Mouse (Mus musculus) CD4-positive, CD25-positive, alpha-beta regulatory T cell, adult 4 months (primary cell): Measurements from ENCODE around the gene Loxl3. TPM values are rescaled to one million over a fixed set of nuclear protein-coding genes. Genes with fewer than 3 reads are reported as not detected.
A peak's percentile ranks its signal among the peaks of the same experiment; 100 is the strongest.

Source experiments
- ATAC-seq: one replicate; pipeline ENCODE4 v1.8.0; 2017
- polyA plus RNA-seq, 2 experiments: library from polyadenylated mRNA; unstranded; fragments of 100-300 nt; shearing (Covaris generic); gene quantifications; one replicate each; pipeline ENCODE4 v1.2.1; 2017

Gene Loxl3
- polyA plus RNA-seq, 2 experiments from 2014 or later = 1.8 TPM; not detected in 1

DNA sequence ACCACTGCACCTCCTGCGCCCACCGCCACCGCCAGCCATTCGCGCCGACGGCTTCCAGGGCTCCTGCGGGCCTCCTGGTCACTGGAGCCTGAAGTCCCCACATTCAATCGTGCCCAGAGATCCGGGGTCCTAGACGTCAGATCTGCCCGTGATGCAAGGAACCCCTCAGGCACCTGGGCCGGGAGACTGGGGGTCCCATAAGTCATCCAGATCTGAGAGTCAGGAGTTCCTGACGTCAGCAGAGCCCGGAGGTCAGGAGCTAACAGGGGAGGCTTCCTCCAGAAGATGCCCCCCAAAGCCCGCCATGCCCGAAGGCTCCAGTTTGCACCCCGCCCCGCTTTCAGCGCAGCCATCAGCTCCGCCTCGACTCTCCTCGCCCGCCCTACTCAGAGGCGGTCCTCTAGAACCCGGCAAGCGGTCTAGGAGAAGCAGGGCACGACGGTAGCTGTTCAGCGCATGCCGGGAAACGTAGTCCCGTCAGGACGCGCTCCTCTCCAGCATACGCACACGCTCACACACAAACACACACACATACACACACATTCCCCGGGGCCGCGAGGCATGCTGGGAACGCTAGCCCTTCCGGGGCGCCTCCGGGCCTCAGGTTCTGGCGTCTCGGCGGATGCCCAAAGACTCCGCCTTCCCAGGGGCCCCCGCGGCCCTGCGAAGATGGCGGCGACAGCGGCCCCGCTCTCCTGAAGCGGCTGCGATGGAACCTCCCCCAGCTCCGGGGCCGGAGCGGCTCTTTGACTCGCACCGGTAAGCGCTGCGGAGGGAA, 20.3 kb downstream of the Loxl3 start, which contains the start of gene Aup1:
TSS of gene Aup1 (plus strand) at position 448 of the 778 bp plus-strand sequence.
- ATAC-seq = peak; percentile 92

DNA sequence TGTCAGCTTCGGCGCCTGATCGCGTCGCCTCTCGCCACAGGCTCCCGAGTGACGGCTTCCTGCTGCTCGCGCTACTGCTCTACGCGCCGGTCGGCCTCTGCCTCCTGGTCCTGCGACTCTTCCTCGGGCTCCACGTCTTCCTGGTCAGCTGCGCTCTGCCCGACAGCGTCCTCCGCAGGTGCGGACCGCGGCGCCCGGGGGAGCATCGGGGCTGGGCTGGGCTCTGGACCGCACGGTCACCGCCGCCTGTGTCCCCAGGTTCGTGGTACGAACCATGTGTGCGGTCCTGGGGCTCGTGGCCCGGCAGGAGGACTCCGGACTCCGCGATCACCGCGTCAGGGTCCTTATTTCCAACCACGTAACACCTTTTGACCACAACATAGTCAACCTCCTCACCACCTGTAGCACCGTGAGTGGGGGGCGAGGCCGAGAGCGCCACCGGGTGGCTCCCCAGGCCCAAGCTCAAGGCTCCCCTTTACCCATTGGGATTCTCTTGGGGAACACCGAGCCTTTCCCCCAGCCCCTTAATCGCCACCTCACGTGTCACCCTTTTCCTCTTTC, 21.0 kb downstream of the Loxl3 start, which contains the start of gene Htra2:
TSS of gene Htra2 (minus strand) at position 403 of the 561 bp plus-strand sequence.
- ATAC-seq = peak; percentile 30

DNA sequence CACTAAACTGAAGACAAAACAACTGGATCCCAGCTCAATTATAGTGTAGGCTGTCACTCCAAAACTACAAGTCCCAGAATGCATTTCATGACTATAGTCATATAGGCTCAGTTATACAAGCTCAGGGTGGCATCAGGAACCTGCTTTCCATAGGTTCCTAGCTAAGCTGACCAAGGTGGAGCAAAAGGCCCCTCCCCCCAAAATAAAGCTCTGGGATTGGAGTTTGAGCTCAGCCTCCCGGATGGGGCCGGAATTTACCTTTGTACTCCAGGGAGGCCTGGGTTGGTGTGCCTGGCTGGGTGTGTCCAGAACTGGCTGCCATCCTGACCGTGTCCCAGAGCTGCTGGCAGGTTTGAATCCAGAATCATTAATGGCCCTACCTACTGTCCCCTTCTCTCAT, 23.8 kb downstream of the Loxl3 start, which contains the start of gene Dqx1:
TSS of gene Dqx1 (plus strand) at position 55 of the 400 bp plus-strand sequence.
- no peak for ATAC-seq

DNA sequence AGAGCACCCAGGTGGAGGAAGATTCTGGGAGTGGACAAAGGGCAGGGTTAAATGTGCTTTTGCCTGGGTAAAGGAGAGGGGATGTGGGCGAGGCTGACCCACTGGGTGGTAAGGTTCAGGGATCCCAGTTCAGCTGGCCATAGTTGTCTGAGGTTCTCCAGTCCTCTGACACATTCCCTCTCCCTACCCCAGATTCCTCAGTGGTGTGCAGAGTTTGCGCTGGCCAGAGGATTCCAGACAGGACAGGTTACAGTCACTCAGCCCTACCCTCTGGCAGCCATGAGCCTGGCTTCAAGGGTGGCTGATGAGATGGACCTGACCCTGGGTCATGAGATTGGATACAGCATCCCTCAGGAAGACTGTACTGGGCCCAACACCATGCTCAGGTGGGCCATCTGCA, 24.8 kb downstream of the Loxl3 start:
- ATAC-seq = no peak

DNA sequence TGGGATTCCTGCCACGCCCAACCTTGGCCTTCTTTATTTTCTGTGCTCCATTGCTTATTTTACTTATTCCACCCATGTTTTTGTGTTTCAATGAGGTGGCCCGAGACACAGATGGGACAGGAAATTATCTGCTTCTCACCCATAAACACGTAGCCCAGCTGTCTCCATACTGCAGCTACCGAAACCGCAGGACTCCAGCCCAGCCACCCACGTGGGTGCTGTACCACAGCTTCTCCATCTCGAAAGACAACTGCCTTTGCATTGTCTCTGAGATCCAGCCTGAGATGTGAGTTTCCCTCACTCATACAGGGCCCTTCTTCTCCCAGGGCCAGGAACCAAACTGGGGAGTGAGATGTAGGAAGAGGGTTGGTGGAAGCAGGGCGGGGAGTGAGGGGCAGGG, 32.0 kb downstream of the Loxl3 start:
- peak; percentile 48 for ATAC-seq

DNA sequence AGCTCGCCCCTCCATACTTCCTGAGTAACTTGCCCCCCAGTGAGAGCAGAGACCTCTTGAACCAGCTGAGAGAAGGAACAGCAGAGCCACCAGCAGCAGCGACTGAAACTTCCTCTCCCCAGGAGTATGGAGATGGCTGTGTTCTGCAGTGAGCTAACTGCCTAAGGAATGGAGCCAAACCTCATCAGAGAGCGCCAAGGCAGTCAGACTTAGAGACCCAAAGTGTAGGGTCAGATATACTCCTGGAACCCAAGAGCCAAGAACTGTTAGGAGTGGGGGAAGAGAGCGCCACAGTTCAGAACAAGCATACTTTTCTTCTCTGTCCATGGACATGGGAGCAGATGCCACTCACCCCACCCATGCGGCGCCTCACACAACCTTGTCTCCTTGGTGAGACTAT, 32.5 kb downstream of the Loxl3 start:
- ATAC-seq = no peak

DNA sequence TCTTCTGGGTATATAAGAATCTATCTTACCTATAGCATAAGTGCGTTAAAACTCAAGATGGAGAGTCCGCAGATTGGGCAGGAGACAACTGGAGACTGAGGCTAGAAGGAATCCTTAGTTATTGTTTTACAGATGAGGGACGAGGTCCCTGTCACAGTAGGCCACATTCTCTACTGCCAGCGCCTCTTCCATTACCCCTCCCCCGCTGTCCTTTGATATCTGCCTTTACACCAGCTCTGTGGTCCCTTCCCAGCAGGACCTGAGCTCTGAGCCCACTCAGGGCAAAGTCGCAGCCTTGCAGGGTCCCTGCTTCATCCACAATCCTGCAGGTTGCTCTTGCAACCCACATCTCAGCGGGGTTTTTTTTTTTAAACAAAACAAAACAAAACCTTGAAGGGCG, 34.2 kb downstream of the Loxl3 start:
- no peak for ATAC-seq

DNA sequence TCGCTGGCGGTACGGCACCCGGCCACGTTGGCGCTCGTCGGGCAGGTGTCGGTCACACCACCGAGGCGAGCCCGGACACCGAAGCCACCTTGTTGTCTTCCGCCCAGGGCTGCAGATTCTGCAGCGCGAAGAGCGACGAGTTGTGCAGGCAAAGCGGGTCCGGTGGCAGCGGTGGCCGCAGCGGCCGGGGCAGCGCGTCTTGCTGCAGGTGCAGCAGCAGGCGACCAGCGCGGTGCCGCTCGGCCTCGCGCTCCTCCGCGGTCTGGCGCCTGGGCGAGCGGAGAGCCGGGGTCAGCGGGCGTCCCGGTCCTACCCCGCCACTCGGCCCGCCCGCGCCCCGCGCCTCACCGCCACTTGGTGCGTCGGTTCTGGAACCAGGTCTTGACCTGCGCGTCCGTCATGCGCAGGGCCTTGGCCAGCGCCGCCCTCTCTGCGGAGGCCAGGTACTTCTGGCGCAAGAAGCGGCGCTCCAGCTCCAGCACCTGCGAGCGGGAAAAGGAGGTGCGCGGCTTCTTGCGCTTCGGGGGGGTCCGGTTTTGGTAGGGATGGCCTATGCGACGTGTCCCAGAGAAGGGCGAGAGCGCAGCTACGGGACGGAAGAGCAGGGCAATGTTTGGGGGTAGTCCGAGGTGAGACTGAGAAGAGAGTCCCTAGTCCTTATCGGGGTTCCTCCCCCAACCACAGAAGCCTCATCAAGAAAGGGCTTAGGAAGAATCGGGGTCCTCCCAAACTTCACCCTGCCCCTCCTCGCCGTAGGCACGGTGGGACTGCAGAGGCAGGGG, 34.9 kb downstream of the Loxl3 start:
- ATAC-seq = no peak

DNA sequence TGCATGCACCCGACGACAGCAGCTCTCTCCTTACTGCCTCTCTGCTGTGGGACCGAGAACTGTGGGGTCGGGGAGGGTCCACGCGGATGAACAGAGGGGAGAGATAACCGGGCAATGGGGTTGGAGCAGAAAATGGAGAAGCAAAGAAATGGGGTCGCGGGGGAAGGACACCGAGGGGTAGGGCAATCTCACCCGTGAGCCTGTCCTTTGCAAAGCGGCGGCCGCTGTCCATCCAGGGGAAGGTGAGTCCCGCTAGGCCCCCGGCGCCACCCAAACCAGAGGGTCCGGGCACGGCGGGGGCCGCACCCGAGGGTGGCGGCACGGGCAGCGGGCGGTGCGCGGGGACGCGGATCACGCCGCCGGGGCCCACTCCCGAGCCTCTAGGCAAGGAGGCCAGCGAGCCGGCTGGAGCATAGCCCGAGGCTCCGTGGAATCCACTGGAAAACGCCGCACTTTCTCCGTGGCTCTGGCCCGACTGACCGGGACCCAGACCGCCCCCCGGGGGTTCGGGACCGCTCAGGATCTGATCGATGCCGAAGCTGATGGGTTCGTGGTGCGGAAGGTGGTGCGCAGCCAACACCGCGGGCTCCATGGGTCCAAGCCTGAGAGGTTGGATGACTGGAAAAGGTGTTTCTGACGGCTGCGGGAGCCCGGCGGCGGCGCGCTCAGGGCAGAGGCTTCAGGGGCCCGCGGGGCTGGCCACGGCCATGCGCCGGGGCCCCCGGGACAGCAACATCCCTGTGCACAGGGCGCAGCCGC, 35.7 kb downstream of the Loxl3 start:
- no peak for ATAC-seq

DNA sequence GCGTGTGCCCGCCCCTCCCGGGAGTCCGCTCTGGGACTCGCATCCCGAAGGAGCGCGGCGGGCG, 36.1 kb downstream of the Loxl3 start, which contains the start of gene Tlx2:
TSS of gene Tlx2 (minus strand) at position 47 of the 64 bp plus-strand sequence.
- ATAC-seq = no peak

DNA sequence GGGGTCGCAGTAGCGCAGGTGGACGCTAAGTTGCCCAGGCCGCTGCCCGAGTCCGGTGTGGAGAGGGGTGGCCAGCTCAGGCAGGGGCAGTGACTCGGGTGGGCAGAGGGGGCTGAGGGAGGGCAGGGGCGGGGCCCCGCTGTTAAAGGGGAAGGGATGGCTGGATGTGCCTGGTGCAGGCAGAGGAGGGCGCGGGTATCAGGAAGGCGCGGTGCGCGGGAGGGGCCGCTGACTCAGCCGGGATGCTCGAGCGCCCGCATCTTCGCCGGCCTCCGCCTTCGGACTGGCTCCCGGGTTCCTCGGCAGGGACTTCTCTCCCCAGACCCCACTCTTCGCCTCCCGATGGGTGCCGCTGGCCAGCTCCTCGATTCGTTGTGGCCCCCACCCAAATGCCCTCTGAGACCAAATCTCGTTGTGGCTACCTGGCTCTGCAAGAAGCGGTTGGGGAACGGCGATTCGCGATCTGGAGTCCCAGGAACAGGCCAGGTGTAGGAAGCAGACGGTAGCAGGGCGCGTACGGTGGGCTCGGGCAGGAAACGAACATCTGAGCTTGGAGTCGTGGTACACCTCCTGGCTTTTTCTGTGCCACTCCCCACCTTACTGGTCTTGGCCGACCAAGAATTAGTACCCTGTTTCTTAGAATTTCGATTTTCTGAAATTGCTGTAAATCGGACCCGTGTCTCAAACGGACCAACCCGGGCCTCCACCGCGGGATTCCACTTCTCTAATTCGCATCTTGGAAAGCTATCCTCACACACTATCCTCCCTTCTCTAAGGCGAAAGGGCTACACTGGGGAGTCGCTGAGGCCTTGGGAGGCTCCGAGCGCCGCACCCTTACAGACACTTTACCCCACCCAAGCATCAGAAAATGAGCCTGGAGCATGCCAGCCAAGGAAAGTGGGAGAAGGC, 36.6 kb downstream of the Loxl3 start:
- no peak for ATAC-seq

DNA sequence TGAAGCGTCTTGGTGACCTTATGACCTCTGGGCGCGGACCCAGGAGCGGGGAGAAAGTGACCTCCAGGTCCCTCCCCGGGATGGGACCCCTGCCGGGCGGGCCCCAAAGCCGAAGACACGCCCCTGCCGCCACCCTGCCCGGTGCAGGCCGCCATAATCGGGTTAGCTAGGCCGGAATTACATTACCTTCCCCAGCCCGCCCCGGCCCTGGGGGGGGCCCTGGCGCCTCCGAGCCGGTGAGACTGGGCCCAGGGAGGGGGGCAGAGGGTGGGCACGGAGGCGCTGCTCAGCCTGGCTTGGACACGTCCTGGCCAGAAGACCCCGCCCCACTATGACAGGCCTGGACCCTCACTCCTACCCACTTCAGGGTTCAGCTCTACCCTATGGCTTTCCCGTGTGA, 37.2 kb downstream of the Loxl3 start:
- ATAC-seq = no peak

DNA sequence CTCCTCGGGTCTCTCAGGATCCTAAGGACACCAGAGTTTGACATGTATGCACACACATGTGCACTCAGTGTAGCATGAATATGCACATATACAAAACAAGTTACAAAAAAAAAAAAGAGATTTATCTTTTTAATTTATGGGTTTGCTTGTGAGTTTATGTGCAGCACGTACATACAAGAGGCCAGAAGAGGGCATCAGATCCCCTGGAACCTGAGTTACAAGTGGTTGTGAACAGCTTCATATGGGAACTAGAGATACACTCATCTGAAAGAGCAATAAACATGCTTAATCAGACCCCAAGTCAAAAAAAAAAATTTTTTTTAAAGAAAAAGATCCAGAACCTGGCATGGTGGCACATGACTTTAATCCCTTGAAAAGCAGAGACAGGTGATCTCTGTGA, 41.0 kb downstream of the Loxl3 start:
- ATAC-seq = no peak

DNA sequence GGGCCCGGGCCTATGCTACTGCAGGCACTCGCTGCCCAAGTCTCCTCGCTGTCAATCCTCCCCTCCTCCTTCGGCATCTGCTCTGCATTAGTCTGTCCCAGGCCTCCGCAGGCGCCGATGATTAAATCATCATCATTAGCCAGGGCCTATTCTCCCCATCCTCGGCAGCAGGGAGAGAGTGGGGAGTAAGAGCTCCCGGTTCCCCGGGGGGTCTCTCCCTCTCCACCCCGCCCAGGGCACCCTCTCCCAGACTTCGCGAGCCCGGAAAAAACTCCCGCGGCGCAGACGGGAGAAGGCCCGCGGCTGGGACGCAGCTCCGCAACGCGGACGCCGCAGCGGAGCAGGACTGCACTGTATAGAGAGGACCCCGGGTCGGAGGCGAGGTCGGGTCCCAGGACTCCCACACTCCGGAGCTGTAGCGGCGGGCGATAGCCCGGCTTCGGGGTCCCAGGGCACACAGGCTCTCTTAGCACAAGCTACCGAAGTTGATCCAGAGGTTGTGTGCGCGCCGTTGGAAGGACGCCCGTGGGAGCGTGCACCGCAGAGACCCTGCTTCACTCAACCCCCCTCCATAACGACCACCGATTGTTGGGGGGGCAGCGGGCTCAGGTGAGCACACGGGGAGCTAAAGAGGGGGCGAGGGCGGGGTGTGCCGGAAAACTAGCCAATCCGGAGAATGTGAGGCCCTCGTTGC, 43.8 kb downstream of the Loxl3 start, which contains the start of gene Pcgf1:
TSS of gene Pcgf1 (plus strand) at position 240 of the 694 bp plus-strand sequence.
- peak; percentile 40 for ATAC-seq

DNA sequence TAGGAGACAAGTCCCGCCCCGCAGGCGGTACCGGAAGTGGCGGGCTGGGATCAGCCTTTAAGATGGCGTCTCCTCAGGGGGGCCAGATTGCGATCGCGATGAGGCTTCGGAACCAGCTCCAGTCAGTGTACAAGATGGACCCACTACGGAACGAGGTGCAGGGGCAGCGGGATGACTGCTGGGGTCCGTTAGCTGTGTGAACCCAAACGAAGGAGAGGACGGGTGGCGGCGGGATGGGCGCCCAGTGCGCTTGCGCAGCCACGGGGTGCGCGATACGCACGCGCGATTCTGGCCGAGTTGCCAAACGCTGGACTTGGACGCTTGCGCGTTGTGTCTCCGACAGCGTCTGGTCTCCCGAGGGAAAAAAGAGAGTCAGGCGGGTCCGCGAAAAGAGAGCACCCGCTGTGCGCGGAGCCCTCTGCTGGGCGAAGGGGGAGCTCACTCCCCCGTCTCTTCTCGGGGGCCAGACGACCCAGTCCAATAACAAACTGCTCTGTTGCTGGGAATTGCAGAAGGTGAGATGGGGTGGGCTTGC, 44.4 kb downstream of the Loxl3 start:
- ATAC-seq = peak; percentile 96

DNA sequence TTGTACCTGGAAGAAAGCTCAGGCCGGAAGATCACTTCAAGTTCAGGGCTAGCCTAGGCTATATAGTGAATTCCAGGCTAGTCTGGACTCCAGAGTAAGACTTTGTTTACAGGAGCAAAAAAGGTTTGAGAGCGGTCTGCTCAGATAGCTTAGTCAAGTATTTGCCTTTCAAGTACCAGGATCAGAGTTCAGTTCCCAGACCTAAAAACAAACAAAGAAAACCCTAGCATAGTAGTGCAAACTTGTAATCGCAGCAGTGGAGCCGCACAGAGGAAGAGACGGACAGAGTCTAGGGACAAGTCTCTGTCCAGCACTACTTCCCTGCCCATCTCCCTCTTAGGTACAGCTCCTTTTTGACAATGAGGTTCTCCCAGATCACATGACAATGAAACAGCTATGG, 46.2 kb downstream of the Loxl3 start:
- ATAC-seq = no peak

DNA sequence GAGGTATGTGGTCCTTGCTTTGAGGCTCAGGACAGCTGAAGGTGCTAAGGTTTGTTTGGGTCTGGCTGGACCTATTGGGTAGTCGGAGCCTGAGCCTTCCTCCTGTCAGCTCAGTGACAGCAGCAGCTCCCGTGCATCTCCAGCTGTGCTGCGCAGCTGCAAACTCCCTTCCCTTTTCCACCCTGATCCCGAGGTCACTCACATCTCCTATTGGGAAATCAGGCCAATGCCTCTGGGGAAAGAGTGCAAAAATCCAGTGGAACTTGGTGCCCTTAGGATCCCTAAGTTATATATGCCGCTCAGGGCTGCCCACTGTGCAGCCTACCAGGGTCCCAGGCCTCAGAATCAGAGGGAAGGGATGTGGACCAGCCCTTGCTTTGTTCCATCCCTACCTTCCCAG, 49.5 kb downstream of the Loxl3 start:
- ATAC-seq = no peak

DNA sequence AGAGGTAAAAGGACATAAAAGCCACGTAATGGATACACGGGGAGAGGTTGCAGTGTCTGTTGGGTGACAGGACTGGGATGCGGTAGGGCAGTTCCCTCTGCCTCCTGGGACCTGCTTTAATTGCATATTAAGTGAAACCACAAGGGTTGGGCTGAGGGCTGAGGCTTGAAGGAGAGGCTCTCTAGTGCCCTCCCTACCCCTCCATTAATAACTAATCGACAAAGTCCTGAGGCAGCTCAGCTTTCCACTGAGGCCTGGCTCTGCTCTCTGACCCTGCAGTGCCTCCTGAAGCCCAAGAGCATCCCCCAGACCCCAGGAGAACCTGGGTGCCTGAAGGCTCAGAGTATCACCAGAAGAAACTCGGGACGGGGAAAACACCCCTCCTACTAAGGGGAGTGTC, 50.5 kb downstream of the Loxl3 start:
- no peak for ATAC-seq

DNA sequence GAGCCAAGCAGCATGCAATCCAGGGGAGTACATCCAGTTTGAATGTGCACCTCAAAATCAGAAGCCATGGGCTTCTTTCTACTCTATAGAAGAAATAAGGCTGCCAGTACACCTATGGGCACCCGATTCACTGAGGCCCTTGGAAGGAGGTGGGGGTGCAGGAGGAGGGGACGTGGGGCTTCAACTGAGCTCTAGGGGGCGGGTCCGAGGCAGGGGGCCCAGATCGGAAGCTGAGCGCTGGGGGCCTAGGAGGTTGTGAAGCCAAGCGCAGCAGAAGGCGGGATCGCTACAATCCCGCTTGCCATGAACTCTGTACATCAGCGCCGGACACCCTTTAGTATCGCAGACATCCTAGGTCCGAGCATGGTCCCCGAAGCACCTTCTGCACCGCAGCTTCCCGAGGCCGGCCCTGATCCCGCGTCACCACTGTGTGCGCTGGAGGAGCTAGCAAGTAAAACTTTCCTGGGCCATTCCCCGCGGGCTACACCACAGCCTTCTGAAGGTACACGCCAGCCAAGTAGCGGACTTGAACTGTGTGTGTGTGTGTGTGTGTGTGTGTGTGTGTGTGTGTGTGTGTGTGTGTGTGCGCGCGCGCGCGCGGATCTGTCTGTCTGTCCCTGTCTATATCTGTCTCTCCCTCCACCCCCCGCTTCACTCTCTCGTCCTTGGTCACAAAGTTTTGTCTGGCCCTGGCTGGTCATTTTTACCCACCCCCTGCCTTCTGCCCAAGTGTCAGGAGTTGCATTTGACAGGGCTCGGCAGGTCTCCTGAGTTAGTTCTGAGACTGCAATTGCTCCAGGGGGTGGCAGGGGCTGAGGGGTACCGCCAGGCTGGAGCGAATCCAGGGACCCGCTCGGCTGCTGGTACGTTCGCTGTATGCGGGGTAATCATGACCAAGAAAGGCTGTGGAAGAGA, 52.4 kb downstream of the Loxl3 start, which contains the start of gene Lbx2:
TSS of gene Lbx2 (plus strand) at position 247 of the 915 bp plus-strand sequence.
- peak; percentile 66 for ATAC-seq
